Mouse (Mus musculus) cerebellum, adult 2 months (tissue): ENCODE measurements around the gene Rpl18.

Experiments used
- CTCF ChIP-seq: fragments of 200-500 bp; IDR thresholded peaks from 2 replicates; pipeline ENCODE4 v1.5.1; 2011; ENCODE audit warnings: low read depth, mild to moderate bottlenecking, control low read depth, low read length, moderate library complexity, borderline replicate concordance; ENCODE audit not compliant: insufficient read depth
- POLR2A ChIP-seq: fragments of 200-500 bp; IDR thresholded peaks from 2 replicates; pipeline ENCODE4 v1.6.1; 2011; ENCODE audit warnings: low read length, control low read depth, borderline replicate concordance; ENCODE audit not compliant: insufficient read depth

DNA sequence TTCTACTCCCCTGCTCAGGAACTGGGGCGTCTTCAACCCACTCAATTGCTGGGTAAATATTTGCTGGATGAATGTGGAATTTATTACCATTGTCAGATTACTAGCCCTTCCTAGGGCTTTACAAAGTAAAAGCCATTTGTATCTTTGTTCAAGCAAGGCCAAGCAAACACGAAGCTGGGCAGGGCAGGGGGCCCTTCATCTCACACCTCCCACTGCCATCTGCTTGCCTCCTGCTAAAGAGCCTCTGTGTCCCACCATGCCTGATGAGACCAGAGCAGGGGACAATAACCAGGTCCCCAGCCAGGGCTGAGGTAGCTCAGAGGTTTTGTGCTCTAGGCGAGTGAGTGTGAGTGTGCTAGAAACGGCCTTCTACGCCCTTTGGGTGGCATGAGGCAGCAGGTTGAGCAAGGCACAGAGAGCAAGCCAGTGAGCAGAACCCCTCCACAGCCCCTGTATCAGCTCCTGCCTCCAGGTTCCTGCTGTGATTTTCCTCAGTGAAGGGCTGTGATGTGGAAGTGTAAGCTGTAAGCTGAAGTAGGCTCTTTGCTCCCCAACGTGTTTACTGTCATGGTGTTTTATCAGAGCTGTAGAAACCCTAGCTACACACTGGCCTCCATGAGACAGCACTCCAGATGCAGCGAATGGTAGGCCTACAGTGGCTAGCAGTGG, 37.5 kb upstream of the Rpl18 start:
- no peak for TF ChIP-seq CTCF
- TF ChIP-seq POLR2A, result no peak
